Mouse (Mus musculus): Measurements from ENCODE around the gene Rnf138rt1.

- TF ChIP-seq CTCF (IDR thresholded peaks at IDR 0.05) (no peak), EP300 (IDR thresholded peaks at IDR 0.05) (no peak)
Observed at GRCm38 (mm10) chrX:163720597-163720996, 40.5 kb downstream of the Rnf138rt1 start.

Measured in lung, postnatal 0 days (tissue).